Mouse (Mus musculus) kidney, adult 2 months (tissue): ENCODE data around the gene Zfp385b.

Experiments
- CTCF ChIP-seq: fragments of 200-500 bp; conservative IDR thresholded peaks from 2 replicates; pipeline ENCODE4 v1.5.1; 2011; ENCODE audit warnings: low read depth, mild to moderate bottlenecking, control low read depth, low read length, moderate library complexity, mixed read lengths; ENCODE audit not compliant: insufficient read depth, insufficient read length
- POLR2A ChIP-seq: fragments of 200-500 bp; IDR thresholded peaks from one replicate; pipeline ENCODE4 v1.6.1; 2011; ENCODE audit warnings: low read depth, low read length, control low read depth

DNA sequence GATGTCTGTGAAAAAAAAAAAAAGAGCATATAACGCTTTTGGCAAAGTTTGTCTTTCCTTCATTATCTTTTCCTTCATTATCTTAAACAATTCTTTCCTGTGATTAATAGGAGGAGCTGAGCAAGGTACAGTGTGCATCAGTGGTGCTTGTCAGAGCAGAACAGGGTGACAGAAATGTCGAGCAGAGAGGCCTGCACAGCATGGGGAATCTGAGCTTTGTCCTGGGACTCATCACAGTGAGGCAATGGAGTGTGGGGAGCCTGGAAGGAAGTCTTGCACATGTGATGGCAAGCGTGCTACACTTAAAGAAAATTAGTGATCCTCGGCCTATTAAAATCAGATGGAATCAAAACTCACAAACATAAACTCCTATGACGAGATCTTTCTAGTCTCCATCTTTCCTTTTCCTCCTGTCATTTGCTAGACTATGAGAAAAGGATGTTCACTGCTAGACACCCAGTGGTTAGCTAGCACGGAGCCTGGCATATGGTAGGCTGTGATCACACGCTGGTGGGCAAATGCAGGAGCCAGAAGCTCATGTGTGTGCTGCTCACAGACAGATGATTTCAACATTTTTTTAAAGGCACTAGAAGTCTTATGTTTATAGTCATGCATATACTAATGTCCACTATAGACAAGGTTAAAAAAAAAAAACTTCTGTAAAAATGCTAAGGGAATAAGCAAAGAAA, 209.0 kb downstream of the Zfp385b start:
- TF ChIP-seq CTCF (no peak), POLR2A (no peak)
